Mouse (Mus musculus) C2C12 (cell line): ENCODE measurements at regions not wholly inside any gene's neighbourhood (a gene's known extent, or its start where the extent isn't known, plus 50 kb on each side); places are given as distances from the start of the nearest gene placed in this dataset.

Experiments used
- CEBPB ChIP-seq: IDR thresholded peaks from one replicate; pipeline ENCODE4 v1.6.1; 2011; ENCODE audit warnings: low read depth, mild to moderate bottlenecking, control low read depth, moderate library complexity
- CTCF ChIP-seq: IDR thresholded peaks from one replicate; pipeline ENCODE4 v1.5.1; 2011; ENCODE audit not compliant: control insufficient read depth, insufficient read depth, insufficient read length
- FOSL1 ChIP-seq: IDR thresholded peaks from one replicate; pipeline ENCODE4 v1.8.0; 2011; ENCODE audit warnings: mild to moderate bottlenecking, low read length; ENCODE audit not compliant: poor library complexity, insufficient read depth, severe bottlenecking
- MAX ChIP-seq: IDR thresholded peaks from one replicate; pipeline ENCODE4 v1.6.1; 2011; ENCODE audit warnings: mild to moderate bottlenecking, control low read depth
- MYOD1 ChIP-seq: IDR thresholded peaks from one replicate; pipeline ENCODE4 v1.6.1; 2011; ENCODE audit warnings: low read depth; ENCODE audit not compliant: control insufficient read depth, insufficient read length
- USF1 ChIP-seq: IDR thresholded peaks from one replicate; pipeline ENCODE4 v1.6.1; 2011; ENCODE audit warnings: low read depth, mild to moderate bottlenecking, control low read depth, moderate library complexity

- no peak for TF ChIP-seq CTCF
- no peak for TF ChIP-seq MYOD1
- no peak for TF ChIP-seq FOSL1
- no peak for TF ChIP-seq MAX
- TF ChIP-seq USF1 = no peak
- TF ChIP-seq CEBPB = no peak
Observed at GRCm38 (mm10) chr10:37319746-37320430, 181.2 kb upstream of the Marcks start.
